Mouse (Mus musculus) cerebellum, adult 11-12 months (tissue): ENCODE measurements around the gene Disp3.

ENCODE experiments used
- DNase-seq: peaks from one replicate; pipeline ENCODE4 v3.0.0; 2022

Disp3 gene

GRCm38 (mm10) chr4:148215264-148215900, 72.4 kb downstream of the Disp3 start:
- no peak for DNase-seq

- peak; percentile 17 for DNase-seq
These were observed 73.2 kb downstream of the Disp3 start for GRCm38 (mm10) chr4:148214460-148215136.

GRCm38 (mm10) chr4:148204873-148205232, 82.9 kb downstream of the Disp3 start:
- no peak for DNase-seq

GRCm38 (mm10) chr4:148204061-148204872, 83.5 kb downstream of the Disp3 start:
- DNase-seq, result no peak

GRCm38 (mm10) chr4:148203557-148203956, 84.2 kb downstream of the Disp3 start:
- no peak for DNase-seq

GRCm38 (mm10) chr4:148198721-148199120, 89.0 kb downstream of the Disp3 start:
- DNase-seq, result no peak

GRCm38 (mm10) chr4:148194400-148194799, 93.4 kb downstream of the Disp3 start:
- DNase-seq, result no peak

- no peak for DNase-seq
These were observed 95.0 kb downstream of the Disp3 start for GRCm38 (mm10) chr4:148192707-148193245.
